Mouse (Mus musculus) heart, postnatal 10 days (tissue): ENCODE results near the gene Creb3l2. TPM values are rescaled to one million over a fixed set of nuclear protein-coding genes. Genes with fewer than 3 reads are reported as not detected.
A peak's percentile ranks its signal among the peaks of the same experiment; 100 is the strongest.

Experiments used
- DNase-seq, 2 experiments: peaks; one replicate each; pipeline ENCODE4 v3.0.0; 2021
- intact Hi-C: fragments of 180-260 bp; cut with DNase I; formaldehyde crosslinking; loops from one replicate; pipeline ENCODE4 v1.15.1; 2025
- total RNA-seq, 2 experiments: library from RNA; stranded (reverse); gene quantifications; 2 replicates each; pipeline ENCODE4 v1.2.3; 2021

Creb3l2 gene
- total RNA-seq, 2 experiments from 2014 or later, result 40.0 to 42.0 TPM

DNA sequence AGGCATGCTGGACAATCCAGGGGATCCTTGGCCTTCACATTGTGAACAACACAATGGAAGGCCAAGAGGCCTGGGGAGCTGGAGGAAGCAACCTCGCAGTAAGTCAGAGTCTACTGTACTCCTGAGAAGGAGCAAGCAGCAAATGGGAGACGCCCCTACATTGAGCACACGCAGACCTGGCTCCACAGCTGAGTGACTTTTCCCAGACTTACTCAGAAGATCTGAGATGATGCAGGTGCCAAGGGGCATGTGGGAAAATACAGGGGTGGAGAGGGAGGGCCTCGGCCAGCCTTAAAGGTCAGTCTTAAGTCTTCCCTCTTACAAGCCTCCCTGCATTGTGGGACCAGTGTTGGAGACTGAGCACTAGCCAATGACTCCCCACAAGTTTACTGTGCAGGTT lies 25.2 kb downstream of the Creb3l2 start:
- no peak for DNase-seq
- intact Hi-C loops, result no loop called here

DNA sequence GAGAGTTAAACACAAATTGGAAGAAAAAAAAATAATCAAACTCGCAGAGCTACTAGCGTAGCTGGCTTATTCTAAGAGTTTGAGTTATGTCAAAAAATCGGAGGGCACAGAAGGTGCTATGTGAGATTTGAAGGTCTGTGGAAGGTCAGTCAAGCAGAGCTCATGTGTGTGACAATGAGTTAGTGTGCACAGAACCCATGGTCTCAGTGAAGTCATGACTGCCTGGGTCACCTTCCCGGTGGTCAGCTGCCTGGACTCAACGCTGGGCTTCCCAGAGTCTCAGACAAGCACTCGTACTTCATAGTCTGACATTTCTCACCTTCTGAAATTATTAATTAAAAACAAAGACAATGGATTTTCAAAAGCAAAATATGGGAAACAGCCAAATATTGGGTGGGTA lies 26.4 kb downstream of the Creb3l2 start:
- peak; percentile 39 to 44 for DNase-seq
- intact Hi-C loops, result no loop called here

DNA sequence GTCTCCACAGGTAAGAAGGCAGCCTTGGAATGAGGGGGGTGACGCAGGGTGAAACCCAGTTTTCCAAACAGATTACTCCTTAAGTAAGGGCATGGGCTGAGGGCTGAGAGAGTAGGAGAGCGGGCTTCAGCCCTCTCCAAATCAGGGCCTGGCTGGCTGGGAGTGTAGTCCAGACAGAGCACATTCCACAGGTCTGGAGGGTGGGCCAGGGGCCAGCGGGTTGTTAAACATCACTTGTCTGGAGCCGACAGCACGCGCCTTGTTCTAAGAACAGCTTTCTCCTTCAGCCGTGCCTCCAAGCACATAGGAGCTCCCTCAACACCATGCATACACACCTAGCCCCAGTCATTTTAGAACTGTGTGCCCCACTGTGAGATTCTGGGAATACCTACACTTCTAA lies 26.9 kb downstream of the Creb3l2 start:
- DNase-seq, result peak; percentile 84 to 87
- intact Hi-C loops, result no loop called here

DNA sequence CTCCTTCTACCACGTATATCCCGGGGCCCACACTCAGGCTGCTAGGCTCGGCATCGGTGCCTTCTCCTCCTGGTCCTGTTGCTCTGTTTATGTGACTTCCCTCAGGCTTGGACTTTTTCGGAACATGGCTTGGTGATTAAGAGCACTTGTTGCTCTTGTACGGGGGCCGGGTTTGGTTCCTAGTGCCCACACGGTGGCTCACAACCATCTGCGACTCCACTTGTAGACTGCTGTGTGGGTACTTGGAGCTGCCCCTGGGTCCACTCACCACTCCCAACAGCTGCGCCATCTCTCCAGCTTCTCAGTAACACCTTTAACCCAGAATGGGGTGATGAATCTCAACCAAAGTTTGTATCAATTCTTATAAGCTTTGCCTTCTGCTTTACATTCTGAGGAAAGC lies 27.4 kb downstream of the Creb3l2 start:
- DNase-seq, result no peak
- intact Hi-C loops, result no loop called here

DNA sequence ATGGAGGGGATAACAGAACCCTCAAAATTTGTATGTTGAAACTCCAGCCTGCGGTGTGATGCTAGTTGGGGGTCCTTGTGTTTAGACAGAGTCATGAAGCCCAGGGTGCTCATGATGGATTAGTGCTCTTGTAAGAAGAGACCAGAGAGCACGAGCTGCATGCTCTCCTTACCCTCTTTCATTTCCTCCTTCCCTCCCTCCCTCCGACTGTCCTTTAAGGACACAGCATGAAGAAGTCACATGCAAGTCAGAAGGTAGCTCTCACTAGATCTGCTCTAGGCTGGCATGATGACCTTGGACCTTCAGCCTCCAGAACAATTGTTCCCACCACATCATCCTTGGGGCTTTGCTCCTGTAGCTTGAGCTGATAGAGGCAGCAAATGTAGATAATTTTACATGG lies 30.2 kb downstream of the Creb3l2 start:
- no peak for DNase-seq
- intact Hi-C loops, result no loop called here

DNA sequence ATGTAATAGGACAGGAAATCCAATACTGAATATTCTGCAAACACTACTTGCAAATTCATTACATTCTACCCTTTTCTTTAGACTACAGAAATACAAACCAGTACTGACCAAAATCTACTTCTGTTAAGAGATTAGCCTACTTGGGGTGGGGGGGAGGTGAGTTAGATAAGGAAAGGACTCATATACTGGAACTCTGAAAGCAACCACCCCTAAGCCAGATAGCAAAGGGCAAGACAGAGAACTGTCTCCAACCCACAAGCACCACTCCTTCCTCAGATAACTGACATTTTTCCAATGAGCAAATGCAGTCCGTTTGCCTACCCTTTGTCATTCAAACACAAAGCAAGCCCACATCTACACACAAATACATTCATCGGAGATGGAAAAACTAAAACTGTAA lies 32.1 kb downstream of the Creb3l2 start:
- intact Hi-C loops, result no loop called here
- DNase-seq, result no peak

DNA sequence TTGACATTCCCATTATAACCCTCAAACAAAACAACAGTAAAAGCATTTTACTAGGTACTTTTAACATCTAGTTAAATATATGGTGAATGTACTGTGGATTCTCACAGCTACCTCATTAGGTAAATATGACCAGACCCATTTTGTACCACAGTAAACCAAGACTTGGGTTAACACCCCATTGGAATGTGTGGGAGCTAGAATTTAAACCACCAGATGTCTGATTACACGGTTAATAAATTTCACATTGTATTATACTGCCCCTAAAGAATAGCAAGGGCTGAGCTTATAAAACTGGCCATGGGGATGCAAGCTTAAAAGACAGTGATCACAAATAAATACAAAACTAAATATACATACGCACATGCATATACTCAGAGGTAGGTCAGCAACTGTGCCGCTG lies 34.1 kb downstream of the Creb3l2 start:
- intact Hi-C loops, result no loop called here
- no peak for DNase-seq

DNA sequence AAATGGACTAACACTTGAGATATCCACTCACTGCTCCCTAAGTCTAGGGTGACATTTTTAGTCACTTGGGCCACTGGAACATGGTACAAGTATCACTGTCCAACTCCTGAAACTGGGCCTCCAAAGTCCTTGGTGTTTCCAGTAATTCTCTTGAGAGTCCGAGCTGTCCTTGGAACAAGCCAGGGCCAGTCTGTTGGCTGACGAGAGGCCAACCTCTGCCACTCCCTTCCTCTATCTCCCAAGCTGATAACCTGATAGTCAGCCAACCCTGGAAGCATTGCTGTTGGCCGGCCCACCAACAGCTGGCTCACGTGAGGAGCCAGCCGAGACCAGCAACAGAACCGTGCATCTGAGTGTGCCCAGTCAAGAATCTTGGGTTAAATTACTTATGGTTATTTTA lies 35.0 kb downstream of the Creb3l2 start:
- intact Hi-C loops, result no loop called here
- DNase-seq, result no peak

DNA sequence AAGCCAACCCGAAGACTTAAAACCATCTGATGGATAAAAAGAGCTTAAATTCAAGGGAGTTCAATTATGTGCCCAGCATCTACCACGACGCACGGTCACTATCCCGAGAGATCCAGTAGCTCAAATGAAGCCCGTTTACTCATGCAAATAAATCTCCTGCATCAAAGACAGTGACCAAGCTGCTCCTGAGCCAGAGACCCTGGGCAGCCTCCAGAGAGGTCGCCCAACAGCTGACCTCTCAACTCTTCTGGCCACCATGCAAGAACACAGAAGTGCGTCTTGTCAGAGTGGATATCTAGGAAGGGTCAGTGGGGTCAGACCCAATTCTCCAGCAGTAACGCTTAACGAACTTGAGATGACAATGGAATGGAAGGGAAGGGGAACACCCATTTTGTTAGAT lies 35.9 kb downstream of the Creb3l2 start:
- no peak for DNase-seq
- intact Hi-C loops, result no loop called here

DNA sequence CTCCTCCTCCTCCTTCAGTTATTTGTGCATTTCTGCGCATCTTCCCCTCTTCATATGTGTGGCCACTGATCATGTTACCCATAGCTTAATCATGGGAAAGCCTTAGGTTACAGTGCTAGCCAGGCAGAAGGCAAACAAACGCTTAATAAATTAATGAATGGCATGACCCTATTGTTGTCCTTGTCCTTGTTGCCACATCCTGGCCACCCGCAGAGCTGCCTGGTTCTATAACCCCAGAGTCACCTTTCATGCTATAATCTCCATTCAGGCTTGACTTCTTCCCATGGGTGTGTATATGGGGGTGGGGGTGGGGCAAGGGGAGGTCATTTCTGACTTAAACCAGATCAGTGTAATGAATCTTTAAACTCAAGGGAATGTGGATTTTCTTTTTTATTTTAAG lies 37.6 kb downstream of the Creb3l2 start:
- no peak for DNase-seq
- intact Hi-C loops, result no loop called here

DNA sequence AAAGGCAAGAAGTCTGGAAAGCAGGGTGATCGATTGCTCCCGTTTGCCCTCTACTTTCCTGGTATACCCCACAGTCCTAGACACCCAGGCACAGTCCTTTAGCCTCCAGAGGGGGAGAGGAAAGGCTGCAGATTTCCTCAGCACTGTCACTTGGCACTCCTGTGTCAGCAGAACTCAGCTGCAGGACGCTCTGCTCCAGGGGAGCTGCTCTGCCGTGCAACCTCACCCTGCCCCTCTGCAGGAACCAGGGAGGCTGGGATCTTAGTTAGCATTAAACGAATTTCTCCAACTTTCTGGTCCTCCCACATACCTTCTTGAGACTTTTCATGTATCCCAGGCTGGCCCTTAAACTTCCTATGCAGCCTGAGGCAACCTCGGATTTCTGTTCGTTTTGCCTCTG lies 40.0 kb downstream of the Creb3l2 start:
- no peak for DNase-seq
- intact Hi-C loops, result loop anchor here (2.0 kb wide), 1 partner anchor 17 kb away; no protein-coding TSS in a partner anchor

DNA sequence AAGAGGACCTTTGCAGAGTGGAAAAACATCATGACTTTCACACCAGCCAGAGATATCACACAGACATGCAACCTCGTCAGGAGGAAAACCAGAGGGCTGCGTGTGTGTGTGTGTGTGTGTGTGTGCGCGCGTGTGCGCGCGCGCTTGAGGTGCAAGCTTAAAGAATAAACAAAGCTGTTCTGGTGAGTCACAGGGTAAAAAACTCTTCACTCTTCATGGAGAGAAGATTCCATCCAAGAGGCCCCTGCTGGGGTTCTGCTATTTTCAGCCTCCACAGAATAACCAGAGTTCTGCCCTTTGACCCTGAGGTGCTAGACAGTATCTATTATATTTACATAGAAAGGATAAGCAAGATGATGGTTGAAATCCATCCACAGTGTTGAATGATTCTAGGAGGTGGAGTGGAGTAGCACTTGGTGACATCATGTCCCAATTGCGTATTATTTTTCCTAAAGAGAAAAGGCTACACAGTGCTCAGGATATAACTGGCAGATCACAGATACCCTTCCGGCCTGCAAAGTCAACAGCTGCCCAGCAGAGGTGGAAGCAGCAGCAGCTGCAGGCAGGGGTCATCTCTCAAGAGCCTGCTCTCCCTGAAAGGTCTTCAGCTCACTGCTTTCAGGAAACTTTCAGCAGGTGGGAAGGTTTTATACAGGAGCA lies 41.0 kb downstream of the Creb3l2 start:
- DNase-seq, result no peak
- intact Hi-C loops, result loop anchor here (2.0 kb wide), 1 partner anchor 18 kb away; no protein-coding TSS in a partner anchor

DNA sequence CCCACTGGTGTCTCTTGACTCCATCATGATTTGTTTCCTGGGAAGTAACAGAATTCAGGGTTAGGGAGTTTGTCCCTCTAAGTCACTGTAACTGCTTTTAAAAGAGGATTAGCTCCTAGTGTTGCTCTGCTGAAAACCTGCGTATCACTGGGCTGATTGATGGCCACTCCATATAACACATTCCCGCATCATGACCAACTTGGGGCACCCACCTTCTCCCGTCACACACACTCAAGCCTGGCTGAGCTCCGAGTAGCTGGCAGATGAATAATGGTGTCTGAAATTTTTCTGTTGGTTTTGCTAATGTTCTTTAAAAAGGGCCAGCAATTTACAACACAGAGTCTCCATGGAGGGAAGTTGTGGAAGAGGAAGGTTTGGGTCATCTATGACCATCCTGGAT lies 41.8 kb downstream of the Creb3l2 start:
- intact Hi-C loops, result loop anchor here (2.0 kb wide), 1 partner anchor 19 kb away; no protein-coding TSS in a partner anchor
- DNase-seq, result no peak

DNA sequence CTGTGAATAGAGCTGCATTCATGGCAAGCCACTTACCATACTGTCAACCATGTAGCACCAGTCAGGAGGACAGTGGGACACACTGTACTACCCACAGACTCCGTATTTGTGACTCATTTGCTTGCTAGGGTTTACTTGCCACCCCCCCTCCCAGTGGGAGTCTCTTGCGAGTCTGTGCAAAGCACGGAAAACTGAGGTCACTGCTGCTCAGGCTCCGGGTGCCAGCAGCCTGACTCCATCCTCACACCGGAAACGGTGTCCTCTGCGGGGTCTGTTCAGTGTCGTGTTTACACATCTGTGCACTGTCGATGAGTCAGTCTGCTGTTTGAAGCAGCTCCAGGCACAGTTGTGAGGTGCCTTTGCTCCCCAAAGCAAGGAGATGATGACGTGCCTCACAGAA lies 43.0 kb downstream of the Creb3l2 start:
- DNase-seq, result peak; percentile 60 to 65
- intact Hi-C loops, result no loop called here

DNA sequence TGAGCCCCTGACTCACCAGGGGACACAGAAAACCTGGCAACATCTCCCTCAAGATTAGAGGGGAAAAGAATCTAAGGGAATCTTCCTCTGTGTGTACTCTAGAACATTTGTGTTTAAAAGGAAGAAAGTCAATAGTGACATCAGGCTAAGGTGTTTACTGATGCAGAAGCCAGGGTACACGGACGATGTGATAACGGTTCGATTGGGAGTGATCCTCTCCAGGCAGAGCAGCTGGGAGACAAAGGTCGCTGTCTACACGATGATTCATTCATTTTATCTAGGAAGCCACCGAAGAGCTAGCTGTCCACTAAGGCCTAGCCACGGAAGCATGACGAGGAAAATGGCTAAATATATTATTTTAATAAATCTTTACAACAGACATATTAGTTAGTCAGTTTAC lies 44.0 kb downstream of the Creb3l2 start:
- no peak for DNase-seq
- intact Hi-C loops, result no loop called here

DNA sequence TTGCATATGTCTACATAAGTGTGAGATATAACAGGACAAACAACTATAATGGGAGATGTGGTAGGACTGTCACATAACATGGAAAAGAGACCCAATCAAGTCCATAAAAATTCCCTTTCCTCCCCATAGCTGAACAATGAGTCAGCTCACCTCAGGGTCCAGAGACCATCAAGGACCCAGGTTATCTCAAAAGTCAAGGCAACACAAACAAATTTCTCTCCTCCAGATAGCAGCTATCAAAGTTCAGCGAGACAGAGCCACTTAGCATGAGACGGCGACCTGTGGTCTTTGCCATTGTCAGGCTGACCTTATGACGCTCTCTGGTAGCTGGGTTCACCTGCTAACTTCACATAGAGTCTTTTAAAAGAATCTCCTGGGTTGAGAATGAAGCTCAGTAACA lies 44.7 kb downstream of the Creb3l2 start:
- intact Hi-C loops, result no loop called here
- no peak for DNase-seq

DNA sequence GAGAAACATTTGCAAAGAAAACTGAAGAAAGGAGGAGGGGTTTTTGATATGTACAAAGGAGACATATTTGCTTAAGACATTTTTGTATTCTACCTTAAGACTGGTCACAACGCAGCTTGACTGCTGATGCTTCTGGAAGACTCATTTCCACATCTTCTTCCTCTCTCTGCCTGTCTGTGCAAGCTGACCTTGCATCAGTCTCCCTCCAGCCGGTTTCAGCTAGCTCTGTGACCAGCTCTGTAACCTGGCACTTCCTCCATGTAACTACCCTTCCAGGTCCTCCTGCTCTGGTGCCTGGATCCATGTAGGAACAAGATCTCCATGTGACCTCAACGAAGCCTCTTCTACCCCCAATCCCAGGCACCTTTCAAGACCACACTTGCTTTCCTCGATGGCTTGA lies 45.8 kb downstream of the Creb3l2 start:
- no peak for DNase-seq
- intact Hi-C loops, result no loop called here

DNA sequence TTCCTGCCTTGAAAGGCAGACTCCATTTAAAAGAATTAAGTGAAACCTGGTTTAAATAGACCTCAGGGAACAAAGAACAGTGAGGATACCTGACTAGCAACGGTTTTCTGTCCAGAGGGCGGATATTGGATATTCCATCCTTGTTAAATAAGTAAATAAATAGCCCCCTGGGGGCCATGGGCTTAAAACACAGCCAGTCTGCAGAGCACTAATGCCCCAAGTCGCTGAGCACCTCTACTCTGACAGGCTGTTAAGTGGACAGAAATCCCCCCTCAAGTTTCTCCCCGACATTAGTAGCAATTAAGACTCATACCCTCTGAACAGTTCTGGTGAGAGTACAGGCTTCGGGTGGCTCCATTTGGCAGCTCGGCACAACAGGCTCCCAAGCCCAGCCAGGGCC lies 48.7 kb downstream of the Creb3l2 start:
- DNase-seq, result no peak
- intact Hi-C loops, result no loop called here

DNA sequence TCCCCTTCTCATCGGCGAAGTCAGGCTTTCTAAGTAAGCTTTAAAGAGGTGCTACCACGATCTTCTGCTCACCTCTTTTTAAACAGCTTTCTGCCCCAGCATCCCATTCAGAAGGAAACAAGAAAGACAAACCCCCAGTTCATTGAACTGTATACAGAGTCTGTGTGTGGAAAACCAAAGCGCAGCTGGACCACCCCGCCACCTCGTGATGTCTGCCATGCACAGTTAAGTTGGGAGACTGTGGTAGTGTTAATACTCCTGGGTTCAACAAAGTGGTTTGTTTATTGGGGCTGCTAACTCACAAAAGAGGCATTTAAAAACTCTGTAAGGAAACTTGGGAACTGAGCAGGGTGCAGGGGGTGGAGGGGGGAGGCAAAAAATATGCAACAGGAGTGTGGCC lies 49.7 kb downstream of the Creb3l2 start:
- intact Hi-C loops, result no loop called here
- DNase-seq, result no peak

DNA sequence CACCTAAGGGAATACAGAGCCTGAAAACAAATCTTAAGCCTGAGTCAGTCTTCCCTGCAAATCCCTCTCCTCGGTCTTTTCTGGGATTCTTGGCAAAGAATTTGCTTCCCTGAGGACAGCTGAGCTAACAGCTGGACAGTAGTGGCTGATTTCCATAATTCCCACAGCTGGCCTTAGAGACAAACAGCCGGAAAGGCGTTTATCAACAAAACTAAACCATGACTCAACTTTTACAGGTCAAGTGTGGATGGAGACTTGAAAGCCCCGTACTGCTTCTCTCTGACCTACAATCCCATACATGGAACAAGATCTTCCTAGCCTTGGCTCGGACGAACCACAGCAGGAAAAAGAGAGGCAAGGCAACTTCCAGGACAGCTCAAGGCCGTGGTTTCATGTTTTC lies 50.6 kb downstream of the Creb3l2 start:
- peak; percentile 82 to 83 for DNase-seq
- intact Hi-C loops, result loop anchor here (2.0 kb wide), 2 partner anchors 39 to 47 kb away; no protein-coding TSS in a partner anchor

DNA sequence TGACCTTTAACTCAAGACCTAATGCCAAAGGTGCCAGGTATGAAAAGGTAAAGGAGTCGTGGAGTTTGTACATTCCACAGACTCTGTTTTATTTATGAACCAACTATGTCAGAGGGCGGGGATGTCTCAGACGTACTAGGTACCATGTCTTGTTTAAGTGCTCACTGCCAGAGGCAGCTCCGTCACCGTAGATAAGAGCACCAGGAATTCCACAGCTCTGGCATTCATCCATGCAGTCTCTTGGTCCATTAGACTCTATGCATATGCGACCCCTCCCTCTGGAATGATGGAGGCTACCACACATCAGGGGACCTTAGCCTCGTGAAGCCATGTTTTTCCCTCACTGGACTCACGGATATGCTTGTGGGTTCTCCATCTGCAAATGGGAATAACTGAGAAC lies 53.0 kb downstream of the Creb3l2 start:
- DNase-seq, result peak; percentile 60 to 63
- intact Hi-C loops, result no loop called here

DNA sequence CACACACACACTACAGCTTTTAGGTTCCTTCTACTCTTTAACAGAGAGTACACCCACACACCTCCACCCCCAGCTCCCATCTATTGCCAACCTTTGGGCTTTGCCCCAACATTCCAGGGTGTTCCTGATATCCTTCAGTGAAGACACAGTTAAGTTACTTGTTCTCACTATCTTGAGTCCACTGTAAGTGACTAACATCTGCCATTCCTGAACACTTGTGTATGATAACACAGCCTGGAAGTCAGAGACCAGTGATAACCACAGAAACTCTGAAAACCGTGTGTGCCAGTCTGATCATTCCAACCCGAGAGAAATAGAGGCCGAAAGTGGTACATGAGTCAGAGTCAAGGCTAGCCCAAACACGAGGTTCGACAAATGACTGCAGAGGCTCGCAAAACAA lies 53.4 kb downstream of the Creb3l2 start:
- DNase-seq, result no peak
- intact Hi-C loops, result no loop called here

DNA sequence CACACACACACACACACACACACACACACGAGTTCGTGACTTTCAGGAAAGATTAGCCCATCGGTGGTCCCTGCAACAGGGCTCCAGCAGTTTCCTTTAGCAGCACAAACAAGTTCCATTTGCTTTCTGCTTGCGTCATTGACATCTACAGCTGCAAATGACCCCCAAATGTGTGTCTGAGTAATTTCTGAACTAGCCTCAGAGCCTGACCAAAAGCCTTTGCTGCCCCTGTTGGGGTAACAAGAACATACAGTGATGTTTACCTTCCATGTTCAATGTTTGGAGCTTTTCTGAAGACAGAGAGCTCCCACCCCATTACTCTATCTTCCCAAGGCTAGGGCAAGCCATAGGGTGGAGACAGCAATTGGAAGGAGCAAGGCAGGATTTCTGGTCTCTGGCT lies 54.7 kb downstream of the Creb3l2 start:
- DNase-seq, result no peak
- intact Hi-C loops, result no loop called here
